Mouse (Mus musculus): ENCODE measurements around the gene Txlna. TPM values are rescaled to one million over a fixed set of nuclear protein-coding genes. Genes with fewer than 3 reads are reported as not detected.

Txlna gene
- total and polyA plus RNA-seq, 2 experiments from 2014 or later: 22.7 to 28.3 TPM

DNA sequence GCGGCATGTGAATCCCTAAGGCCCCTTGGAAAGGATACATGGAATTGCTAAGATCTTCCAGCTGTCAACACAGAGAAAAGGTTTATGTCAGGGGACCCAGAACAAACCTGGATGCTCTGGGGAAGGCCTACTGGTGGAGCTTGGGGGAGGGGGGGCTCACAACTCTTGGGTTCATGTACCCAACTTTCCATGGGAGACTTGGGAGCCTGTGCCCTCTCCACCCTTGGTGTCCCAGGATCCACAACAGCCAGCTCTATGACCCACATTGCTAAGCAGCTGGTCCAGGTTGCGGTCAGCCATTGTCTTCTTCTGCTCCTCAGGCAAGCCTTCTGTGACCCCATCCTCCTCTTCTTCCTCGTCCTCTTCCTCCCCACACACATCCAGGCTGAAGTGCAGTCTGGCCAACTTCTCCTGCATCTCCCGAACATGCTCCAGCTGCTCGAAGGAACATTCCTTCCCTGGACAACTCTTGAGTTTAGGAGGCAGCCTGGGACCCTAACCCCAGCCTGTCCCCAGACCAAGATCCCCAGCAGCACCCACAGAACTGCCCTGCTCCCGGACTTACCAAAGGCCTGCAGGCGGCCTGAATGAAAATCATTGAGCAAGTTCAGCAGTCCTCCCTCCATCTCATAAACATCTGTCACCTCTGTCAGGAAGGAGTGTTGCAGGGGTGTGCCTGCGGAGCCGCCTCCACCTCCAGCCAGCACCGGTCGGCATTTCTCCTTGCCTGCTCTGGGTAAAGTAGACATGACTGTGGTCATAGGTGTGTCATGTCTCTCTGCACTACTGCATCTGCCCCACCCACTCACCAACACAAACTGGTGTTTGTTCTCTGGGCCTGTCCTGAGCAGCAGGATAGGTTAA, 20.2 kb downstream of the Txlna start:
- Histone ChIP-seq H3K9ac (replicated peaks; ENCODE audit: low read depth, low read length) (no peak overlapping the region), H3K4me3 (ENCODE audit: low read depth, low read length) (peak overlapping the region; percentile 20), H3K27me3 (ENCODE audit: control insufficient read depth, insufficient read depth, low read length) (no peaks in the 10 kb centered on the region), H3K36me3 (replicated peaks; ENCODE audit: control insufficient read depth, insufficient read depth, low read length) (peaks cover 21% of the 10 kb centered on the region), H3K4me1 (ENCODE audit: control insufficient read depth, insufficient read depth) (peaks cover 36% of the 10 kb centered on the region), H3K27ac (ENCODE audit: low read depth) (peak overlapping the region; percentile 65), H3K9me3 (replicated peaks; ENCODE audit: control insufficient read depth, low read length) (no peaks in the 10 kb centered on the region), H3K4me2 (ENCODE audit: low read depth, low read length) (peak overlapping the region; percentile 48)
- DNase-seq (ENCODE audit: low spot score) (no peak), ATAC-seq (ENCODE audit: insufficient read depth, low read depth) (no peak)
- TF ChIP-seq CTCF (IDR thresholded peaks at IDR 0.05; ENCODE audit: low read depth): no peak
- TF ChIP-seq EP300 (IDR thresholded peaks at IDR 0.05; ENCODE audit: low read depth): no peak
- WGBS: 73% methylated on average over 11 of the region's 11 CpGs

DNA sequence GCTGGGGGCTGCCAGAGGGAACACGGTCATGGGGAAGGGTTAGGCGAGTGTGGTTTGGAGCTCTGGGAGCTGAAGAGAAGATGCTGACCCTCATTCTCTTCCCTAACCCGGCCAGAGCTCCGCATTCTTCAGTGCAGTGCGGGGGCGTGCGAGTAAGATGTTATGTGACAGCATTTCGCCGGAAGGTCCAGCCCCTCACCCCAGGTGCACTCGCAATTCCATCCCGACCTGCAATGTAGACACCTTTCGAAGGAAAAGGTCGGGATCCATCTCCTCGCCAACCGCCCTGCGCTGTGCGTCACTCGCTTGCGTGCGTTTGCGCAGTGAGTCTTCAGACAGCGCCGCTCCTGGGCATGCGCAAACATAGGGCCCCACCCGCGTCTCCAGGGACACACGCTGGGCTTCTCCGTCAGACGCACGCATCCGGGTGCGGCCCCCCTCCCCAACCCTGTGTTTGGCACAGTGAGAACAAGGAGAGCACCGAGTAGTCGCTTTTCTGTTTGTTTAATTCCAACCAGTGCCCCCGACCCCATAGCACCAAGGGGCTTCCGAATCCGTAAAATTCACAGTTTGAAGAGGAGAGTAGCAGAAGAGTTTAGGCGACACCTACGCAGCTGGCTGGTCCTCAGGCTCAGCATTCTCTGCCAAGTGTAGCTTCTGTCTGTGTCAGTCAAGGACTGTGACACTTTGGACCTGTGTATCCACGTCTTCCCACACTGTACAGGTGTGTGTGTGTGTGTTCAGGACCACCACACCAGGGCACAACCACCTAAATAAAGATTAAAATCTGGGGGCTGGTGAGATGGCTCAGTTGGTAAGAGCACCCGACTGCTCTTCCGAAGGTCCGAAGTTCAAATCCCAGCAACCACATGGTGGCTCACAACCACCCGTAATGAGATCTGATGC, 21.8 kb downstream of the Txlna start, which contains the start of gene Iqcc:
Gene Iqcc (minus strand): TSS at position 314 of the 906 bp plus-strand sequence.
- peak; percentile 92 for DNase-seq (ENCODE audit: low spot score)
- TF ChIP-seq EP300 (IDR thresholded peaks at IDR 0.05; ENCODE audit: low read depth): no peak

DNA sequence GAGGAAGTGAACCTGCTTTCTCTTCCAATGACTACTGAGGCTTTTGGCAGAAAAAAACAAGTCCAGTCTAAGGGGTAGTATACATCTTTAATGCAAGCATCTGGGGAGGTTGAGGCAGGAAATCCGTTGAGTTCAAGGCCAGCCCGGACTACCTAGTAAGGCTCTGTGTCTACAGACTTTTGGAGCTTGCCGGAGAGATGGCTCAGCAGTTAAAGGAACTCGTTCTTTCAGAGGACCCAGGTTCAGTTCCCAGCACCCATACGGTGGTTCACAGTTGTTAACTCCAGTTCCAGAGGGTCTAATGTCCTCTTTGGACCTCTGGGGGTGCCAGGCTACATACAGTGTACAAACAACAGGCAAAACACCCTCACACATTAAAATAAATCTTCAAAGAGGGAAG, 22.8 kb downstream of the Txlna start:
- DNase-seq (ENCODE audit: low spot score) (no peak), ATAC-seq (ENCODE audit: insufficient read depth, low read depth) (no peak)
- 96% methylated on average over 5 of the region's 5 CpGs for WGBS
- Histone ChIP-seq H3K9ac (replicated peaks; ENCODE audit: low read depth, low read length) (peak overlapping the region; percentile 64; the same call in 1 of the 2 replicates), H3K4me2 (ENCODE audit: low read depth, low read length) (peak overlapping the region; percentile 85), H3K9me3 (replicated peaks; ENCODE audit: control insufficient read depth, low read length) (no peaks in the 10 kb centered on the region), H3K27me3 (ENCODE audit: control insufficient read depth, insufficient read depth, low read length) (no peaks in the 10 kb centered on the region), H3K4me3 (ENCODE audit: low read depth, low read length) (peak overlapping the region; percentile 58), H3K4me1 (ENCODE audit: control insufficient read depth, insufficient read depth) (peaks cover 32% of the 10 kb centered on the region), H3K27ac (ENCODE audit: low read depth) (peak overlapping the region; percentile 85), H3K36me3 (replicated peaks; ENCODE audit: control insufficient read depth, insufficient read depth, low read length) (peaks cover 20% of the 10 kb centered on the region)
- TF ChIP-seq CTCF (IDR thresholded peaks at IDR 0.05; ENCODE audit: low read depth): no peak
- no peak for TF ChIP-seq EP300 (IDR thresholded peaks at IDR 0.05; ENCODE audit: low read depth)

More for the DNA sequence above, 21.8 kb downstream of the Txlna start, which contains the start of gene Iqcc:
- Histone ChIP-seq H3K27ac (ENCODE audit: low read depth) (peak within 1 kb of the TSS; percentile 85), H3K36me3 (replicated peaks; ENCODE audit: control insufficient read depth, insufficient read depth, low read length) (peaks cover 20% of the 10 kb centered on the region), H3K9me3 (replicated peaks; ENCODE audit: control insufficient read depth, low read length) (no peaks in the 10 kb centered on the region), H3K4me3 (ENCODE audit: low read depth, low read length) (peak within 1 kb of the TSS; percentile 58), H3K4me2 (ENCODE audit: low read depth, low read length) (peak within 1 kb of the TSS; percentile 85), H3K27me3 (ENCODE audit: control insufficient read depth, insufficient read depth, low read length) (no peaks in the 10 kb centered on the region), H3K9ac (replicated peaks; ENCODE audit: low read depth, low read length) (peak within 1 kb of the TSS; percentile 64), H3K4me1 (ENCODE audit: control insufficient read depth, insufficient read depth) (peaks cover 30% of the 10 kb centered on the region)
- ATAC-seq (ENCODE audit: insufficient read depth, low read depth): peak; percentile 86
- 4% methylated on average over 43 of the region's 44 CpGs for WGBS

DNA sequence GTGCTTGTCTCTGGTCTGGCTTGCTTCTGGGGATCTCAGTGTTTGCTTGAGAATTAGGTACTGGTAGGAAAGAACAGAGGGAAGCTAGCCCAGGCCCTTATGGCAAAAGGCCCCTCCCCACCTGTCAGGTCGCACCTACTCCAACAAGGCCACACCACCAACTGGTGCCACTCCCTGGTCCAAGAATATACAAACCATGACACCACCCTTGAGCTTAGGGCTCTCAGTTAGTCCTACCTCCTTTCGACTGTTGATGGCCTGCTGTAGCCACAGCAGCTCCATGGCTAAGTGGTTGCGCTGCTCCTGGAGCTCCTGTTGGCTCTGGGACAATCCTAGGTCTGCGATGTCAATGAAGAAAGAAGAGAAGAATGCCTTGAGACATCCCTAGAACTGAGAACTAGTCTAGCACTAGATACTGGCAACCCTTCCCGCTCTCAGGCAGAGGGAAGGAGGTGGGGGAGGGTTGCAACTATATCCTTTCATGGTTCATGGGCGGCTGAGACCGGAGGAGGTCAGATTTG, 23.7 kb downstream of the Txlna start:
- Histone ChIP-seq H3K27ac (ENCODE audit: low read depth) (no peak overlapping the region), H3K9me3 (replicated peaks; ENCODE audit: control insufficient read depth, low read length) (no peaks in the 10 kb centered on the region), H3K27me3 (ENCODE audit: control insufficient read depth, insufficient read depth, low read length) (no peaks in the 10 kb centered on the region), H3K4me3 (ENCODE audit: low read depth, low read length) (no peak overlapping the region), H3K4me2 (ENCODE audit: low read depth, low read length) (no peak overlapping the region), H3K9ac (replicated peaks; ENCODE audit: low read depth, low read length) (no peak overlapping the region), H3K36me3 (replicated peaks; ENCODE audit: control insufficient read depth, insufficient read depth, low read length) (peaks cover 20% of the 10 kb centered on the region), H3K4me1 (ENCODE audit: control insufficient read depth, insufficient read depth) (peaks cover 24% of the 10 kb centered on the region)
- TF ChIP-seq CTCF (IDR thresholded peaks at IDR 0.05; ENCODE audit: low read depth) (no peak), EP300 (IDR thresholded peaks at IDR 0.05; ENCODE audit: low read depth) (no peak)
- no peak for ATAC-seq (ENCODE audit: insufficient read depth, low read depth)
- DNase-seq (ENCODE audit: low spot score): no peak
- WGBS: 92% methylated on average over 7 of the region's 7 CpGs

DNA sequence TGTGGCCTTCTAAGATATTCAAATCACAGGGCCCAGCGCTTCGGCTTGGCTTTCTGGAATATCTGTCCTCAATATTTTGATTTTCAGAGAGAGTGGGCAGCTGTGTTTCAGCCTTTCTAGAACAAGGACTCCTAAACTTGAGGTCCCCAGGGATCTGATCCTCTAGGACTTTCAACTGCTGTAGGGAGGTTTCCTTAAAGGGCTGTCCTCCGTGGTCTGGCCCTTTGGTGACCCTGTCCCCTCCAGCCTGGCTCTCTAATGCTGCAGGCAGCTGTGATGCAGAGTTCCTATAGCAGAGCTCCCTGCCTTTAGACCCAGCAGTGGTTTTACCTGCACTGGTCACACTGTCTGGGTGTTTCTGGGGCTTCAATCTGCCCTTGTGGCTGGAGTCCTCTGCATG, 24.2 kb downstream of the Txlna start:
- DNase-seq (ENCODE audit: low spot score) (no peak), ATAC-seq (ENCODE audit: insufficient read depth, low read depth) (no peak)
- Histone ChIP-seq H3K4me1 (ENCODE audit: control insufficient read depth, insufficient read depth) (peaks cover 19% of the 10 kb centered on the region), H3K4me3 (ENCODE audit: low read depth, low read length) (no peak overlapping the region), H3K9me3 (replicated peaks; ENCODE audit: control insufficient read depth, low read length) (no peaks in the 10 kb centered on the region), H3K27me3 (ENCODE audit: control insufficient read depth, insufficient read depth, low read length) (no peaks in the 10 kb centered on the region), H3K4me2 (ENCODE audit: low read depth, low read length) (no peak overlapping the region), H3K9ac (replicated peaks; ENCODE audit: low read depth, low read length) (no peak overlapping the region), H3K27ac (ENCODE audit: low read depth) (no peak overlapping the region), H3K36me3 (replicated peaks; ENCODE audit: control insufficient read depth, insufficient read depth, low read length) (peaks cover 20% of the 10 kb centered on the region)
- TF ChIP-seq EP300 (IDR thresholded peaks at IDR 0.05; ENCODE audit: low read depth) (no peak), CTCF (IDR thresholded peaks at IDR 0.05; ENCODE audit: low read depth) (no peak)
- WGBS: 88% methylated on average over 3 of the region's 3 CpGs

All from heart, postnatal 0 days (tissue).